Mouse (Mus musculus) stomach, embryonic 16.5 days (tissue): ENCODE measurements around the gene Ephb4. TPM values are rescaled to one million over a fixed set of nuclear protein-coding genes. Genes with fewer than 3 reads are reported as not detected.

Experiments used
- ATAC-seq: fragments of 200-750 bp; cut with Nextera tagmentation; 2 replicates; pipeline ENCODE4 v1.8.0; 2017; ENCODE audit warnings: moderate number of reproducible peaks, moderate TSS enrichment; ENCODE audit not compliant: insufficient read depth, low FRiP score
- H3K27ac ChIP-seq: fragments of 300-500 bp; sonication (generic); 2 replicates; pipeline ENCODE4 v1.5.1; 2014; ENCODE audit warnings: low read length
- H3K27me3 ChIP-seq: fragments of 300-500 bp; sonication (generic); 2 replicates; pipeline ENCODE4 v1.6.1; 2014; ENCODE audit warnings: low read length, control low read depth, mixed read lengths; ENCODE audit not compliant: control insufficient read depth, insufficient read depth
- H3K36me3 ChIP-seq: fragments of 300-500 bp; sonication (generic); 2 replicates; pipeline ENCODE4 v1.6.1; 2014; ENCODE audit warnings: low read length; ENCODE audit not compliant: control insufficient read depth, insufficient read depth
- H3K4me1 ChIP-seq: fragments of 300-500 bp; sonication (generic); 2 replicates; pipeline ENCODE4 v1.6.1; 2014; ENCODE audit warnings: low read length, control low read depth, mixed read lengths; ENCODE audit not compliant: control insufficient read depth, insufficient read depth
- H3K4me2 ChIP-seq: fragments of 300-500 bp; sonication (generic); 2 replicates; pipeline ENCODE4 v1.6.1; 2014; ENCODE audit warnings: low read depth, low read length, mixed read lengths
- H3K4me3 ChIP-seq: fragments of 300-500 bp; sonication (generic); replicated peaks from 2 replicates; pipeline ENCODE4 v1.5.1; 2014; ENCODE audit warnings: mild to moderate bottlenecking, low read length
- H3K9ac ChIP-seq: fragments of 300-500 bp; sonication (generic); 2 replicates; pipeline ENCODE4 v1.6.1; 2014; ENCODE audit warnings: low read length
- H3K9me3 ChIP-seq: fragments of 300-500 bp; sonication (generic); replicated peaks from 2 replicates; pipeline ENCODE4 v1.6.1; 2016; ENCODE audit warnings: low read length, control low read depth; ENCODE audit not compliant: control insufficient read depth
- WGBS: fragments of 180-500 bp; shearing (Covaris S2); extraction: QIAGEN DNeasy Blood & Tissue Kit; methylation state at CpG from one replicate; pipeline ENCODE4 v1.1.7; 2014; 5-methylcytosine and 5-hydroxymethylcytosine counted together
- polyA plus RNA-seq: library from polyadenylated mRNA; unstranded; fragments of >200 nt; fragmentation: Nextera tagmentation; extraction: Ambion mirVana; gene quantifications from 2 replicates; pipeline ENCODE4 v1.2.1, GENCODE M21; 2015

Ephb4 gene
- polyA plus RNA-seq, 1 experiment from 2014 or later, result 31.6 TPM

DNA sequence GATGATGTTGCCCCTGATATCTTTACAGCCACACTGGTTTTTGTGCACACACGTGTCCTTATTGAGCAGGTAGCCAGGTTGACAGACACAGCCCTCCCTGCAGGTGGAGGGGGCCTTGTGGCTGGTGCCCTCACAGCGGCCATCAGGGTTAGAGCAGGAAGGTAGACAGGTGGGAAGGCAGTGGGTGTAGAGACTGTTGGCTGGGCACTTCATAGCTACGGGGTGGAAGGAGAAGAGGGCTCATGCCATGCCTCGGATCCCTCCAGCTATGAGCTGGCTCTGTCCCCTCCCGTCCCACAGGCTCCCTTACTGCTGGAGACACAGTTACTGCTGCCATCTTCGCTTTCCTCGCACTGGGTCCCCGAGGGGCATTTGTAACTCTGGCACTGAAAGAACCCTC is 41.7 kb downstream of the Ephb4 start:
- 81% methylated on average over 8 of the region's 8 CpGs for WGBS
- H3K4me3 ChIP-seq, result no peak overlapping the region
- H3K4me1 ChIP-seq, result no peaks in the 10 kb centered on the region
- no peaks in the 10 kb centered on the region for H3K27me3 ChIP-seq
- ATAC-seq, result no peak
- H3K4me2 ChIP-seq, result no peak overlapping the region
- no peaks in the 10 kb centered on the region for H3K9me3 ChIP-seq
- H3K9ac ChIP-seq, result no peak overlapping the region
- no peak overlapping the region for H3K27ac ChIP-seq
- no peaks in the 10 kb centered on the region for H3K36me3 ChIP-seq

DNA sequence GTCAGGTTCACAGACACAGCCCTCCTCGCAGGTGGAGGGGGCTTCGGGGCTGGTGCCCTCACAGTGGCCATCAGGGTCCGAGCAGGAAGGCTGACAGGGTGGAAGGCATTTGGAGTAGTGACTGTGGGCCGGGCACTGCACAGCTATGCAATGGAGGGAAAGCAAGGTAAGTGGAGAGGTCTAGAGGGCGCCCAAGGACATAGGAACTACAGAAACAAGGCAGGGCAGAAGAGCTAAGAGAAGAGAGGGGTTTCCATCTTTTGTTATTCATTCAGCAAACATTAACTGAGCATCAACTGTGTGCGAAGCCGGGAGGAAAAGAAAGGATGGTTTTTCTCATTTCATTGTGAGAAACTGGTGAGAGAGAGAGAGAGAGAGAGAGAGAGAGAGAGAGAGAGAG is 44.5 kb downstream of the Ephb4 start:
- no peaks in the 10 kb centered on the region for H3K27me3 ChIP-seq
- H3K4me2 ChIP-seq, result no peak overlapping the region
- no peak overlapping the region for H3K4me3 ChIP-seq
- H3K9ac ChIP-seq, result no peak overlapping the region
- 45% methylated on average over 7 of the region's 7 CpGs for WGBS
- no peak for ATAC-seq
- H3K9me3 ChIP-seq, result no peaks in the 10 kb centered on the region
- H3K4me1 ChIP-seq, result no peaks in the 10 kb centered on the region
- no peaks in the 10 kb centered on the region for H3K36me3 ChIP-seq
- no peak overlapping the region for H3K27ac ChIP-seq

DNA sequence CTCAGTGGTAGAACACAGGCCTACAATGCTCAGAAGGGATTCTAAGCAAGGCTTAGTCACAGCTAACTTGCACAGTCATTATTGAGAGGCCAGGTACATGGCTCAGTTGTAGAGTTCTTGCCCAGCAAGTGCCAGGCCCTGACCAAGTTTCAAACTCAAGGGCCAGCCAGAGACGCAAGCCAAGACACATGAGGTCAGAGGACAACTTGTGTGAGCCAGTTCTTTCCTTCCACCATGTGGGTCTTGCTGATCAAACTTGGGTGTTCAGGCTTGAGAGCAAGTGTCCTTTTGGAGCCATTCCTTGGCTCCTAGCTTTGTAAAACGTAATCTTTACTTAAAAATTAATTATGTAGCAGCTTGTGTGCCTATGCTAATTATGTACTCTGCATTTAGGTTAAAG is 54.2 kb downstream of the Ephb4 start:
- peaks cover 3% of the 10 kb centered on the region; the same call in 1 of the 2 replicates for H3K4me1 ChIP-seq
- H3K9ac ChIP-seq, result no peak overlapping the region
- H3K9me3 ChIP-seq, result no peaks in the 10 kb centered on the region
- WGBS, result 74% methylated on average over 2 of the region's 2 CpGs
- H3K36me3 ChIP-seq, result no peaks in the 10 kb centered on the region
- no peak for ATAC-seq
- H3K27ac ChIP-seq, result no peak overlapping the region
- H3K4me2 ChIP-seq, result no peak overlapping the region
- H3K27me3 ChIP-seq, result no peaks in the 10 kb centered on the region
- no peak overlapping the region for H3K4me3 ChIP-seq

DNA sequence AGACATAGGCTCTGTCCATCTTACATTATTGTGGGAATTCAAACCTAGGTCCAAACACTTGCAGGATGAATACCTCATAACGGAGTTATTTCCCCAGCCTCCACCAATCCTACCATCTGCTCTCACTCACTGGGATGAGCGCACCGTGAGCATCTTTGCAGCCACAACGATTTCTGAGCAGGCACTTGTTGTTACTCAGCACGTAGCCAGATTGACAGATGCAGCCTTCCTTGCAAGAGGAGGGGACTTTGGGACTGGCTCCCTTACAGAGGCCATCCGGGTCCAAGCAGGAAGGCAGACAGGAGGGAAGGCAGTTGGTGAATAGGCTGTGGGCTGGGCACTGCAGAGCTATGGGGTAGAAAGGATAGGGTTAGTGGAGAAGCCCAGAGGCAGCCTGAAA is 59.5 kb downstream of the Ephb4 start:
- Histone ChIP-seq H3K4me2 (no peak overlapping the region), H3K9me3 (no peaks in the 10 kb centered on the region), H3K4me1 (peaks cover 3% of the 10 kb centered on the region; the same call in 1 of the 2 replicates), H3K27me3 (no peaks in the 10 kb centered on the region), H3K9ac (no peak overlapping the region), H3K36me3 (no peaks in the 10 kb centered on the region), H3K4me3 (no peak overlapping the region), H3K27ac (no peak overlapping the region)
- ATAC-seq, result no peak
- WGBS, result 68% methylated on average over 6 of the region's 6 CpGs

DNA sequence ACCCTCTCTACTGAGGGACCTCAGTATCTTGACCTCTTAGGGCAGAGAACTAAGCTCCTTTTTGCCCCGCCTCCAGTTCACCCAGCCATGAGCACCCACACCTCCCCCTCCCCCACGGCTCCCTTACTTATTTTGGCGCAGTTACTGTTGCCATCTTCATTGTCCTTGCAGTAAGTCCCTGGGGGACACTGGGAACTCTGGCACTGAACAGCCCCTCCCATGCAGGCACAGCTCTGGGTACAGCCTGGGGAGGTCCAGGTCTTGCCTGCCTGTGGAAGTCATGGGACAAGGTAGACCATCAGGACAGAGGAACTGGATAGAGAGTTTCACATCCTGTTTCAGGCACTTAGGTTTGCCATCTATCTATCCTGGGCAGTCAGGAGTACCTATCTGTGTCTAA is 60.2 kb downstream of the Ephb4 start:
- H3K4me2 ChIP-seq, result no peak overlapping the region
- no peaks in the 10 kb centered on the region for H3K9me3 ChIP-seq
- no peak overlapping the region for H3K27ac ChIP-seq
- no peak overlapping the region for H3K4me3 ChIP-seq
- H3K27me3 ChIP-seq, result no peaks in the 10 kb centered on the region
- H3K9ac ChIP-seq, result no peak overlapping the region
- 78% methylated on average over 3 of the region's 3 CpGs for WGBS
- no peak for ATAC-seq
- no peaks in the 10 kb centered on the region for H3K36me3 ChIP-seq
- H3K4me1 ChIP-seq, result peaks cover 3% of the 10 kb centered on the region; the same call in 1 of the 2 replicates

DNA sequence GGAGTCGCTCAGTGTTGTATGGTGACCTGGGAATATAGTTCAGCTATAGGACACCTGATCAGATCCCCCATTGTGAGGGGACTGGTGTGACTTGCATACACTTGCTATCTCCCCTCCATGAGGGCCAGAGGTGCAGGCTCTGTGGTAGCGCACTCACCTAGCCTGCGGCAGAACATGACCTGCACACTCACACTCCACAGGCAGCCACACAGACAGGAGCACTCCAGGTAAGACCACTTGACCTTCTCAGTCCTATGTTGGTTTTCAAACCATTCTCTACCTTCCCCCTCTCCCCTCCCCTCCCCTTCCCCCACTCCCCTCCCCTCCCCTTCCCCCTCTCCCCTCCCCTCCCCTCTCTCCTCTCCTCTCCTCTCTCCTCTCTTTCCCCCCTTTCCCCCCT is 60.6 kb downstream of the Ephb4 start:
- Histone ChIP-seq H3K9ac (no peak overlapping the region), H3K9me3 (no peaks in the 10 kb centered on the region), H3K27me3 (no peaks in the 10 kb centered on the region), H3K4me1 (peaks cover 3% of the 10 kb centered on the region; the same call in 1 of the 2 replicates), H3K4me2 (no peak overlapping the region), H3K27ac (no peak overlapping the region), H3K36me3 (no peaks in the 10 kb centered on the region), H3K4me3 (no peak overlapping the region)
- 0 out of 2 replicates have a peak, but pooled peaks have one; percentile 22 for ATAC-seq
- WGBS, result 90% methylated on average over 3 of the region's 3 CpGs

DNA sequence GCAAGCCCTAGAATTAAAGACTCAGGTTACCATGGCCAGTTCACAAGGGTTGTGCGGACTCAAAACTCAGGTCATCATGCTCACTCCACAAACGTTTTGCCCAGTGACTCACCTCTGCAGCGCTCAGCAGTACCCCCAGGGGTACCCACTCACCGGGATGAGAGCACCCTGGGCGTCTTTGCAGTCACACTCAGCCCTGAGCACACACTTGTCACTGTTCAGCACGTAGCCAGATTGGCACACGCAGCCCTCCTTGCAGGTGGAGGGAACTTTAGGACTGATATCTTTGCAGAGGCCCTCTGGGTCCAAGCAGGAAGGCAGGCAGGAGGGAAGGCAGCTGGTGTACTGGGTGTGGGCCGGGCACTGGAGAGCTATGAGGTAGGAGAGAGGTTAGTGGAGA is 61.3 kb downstream of the Ephb4 start:
- Histone ChIP-seq H3K9ac (no peak overlapping the region), H3K27ac (no peak overlapping the region), H3K4me2 (no peak overlapping the region), H3K9me3 (no peaks in the 10 kb centered on the region), H3K4me1 (peaks cover 3% of the 10 kb centered on the region; the same call in 1 of the 2 replicates), H3K27me3 (no peaks in the 10 kb centered on the region), H3K36me3 (no peaks in the 10 kb centered on the region), H3K4me3 (no peak overlapping the region)
- 60% methylated on average over 8 of the region's 8 CpGs for WGBS
- no peak for ATAC-seq

DNA sequence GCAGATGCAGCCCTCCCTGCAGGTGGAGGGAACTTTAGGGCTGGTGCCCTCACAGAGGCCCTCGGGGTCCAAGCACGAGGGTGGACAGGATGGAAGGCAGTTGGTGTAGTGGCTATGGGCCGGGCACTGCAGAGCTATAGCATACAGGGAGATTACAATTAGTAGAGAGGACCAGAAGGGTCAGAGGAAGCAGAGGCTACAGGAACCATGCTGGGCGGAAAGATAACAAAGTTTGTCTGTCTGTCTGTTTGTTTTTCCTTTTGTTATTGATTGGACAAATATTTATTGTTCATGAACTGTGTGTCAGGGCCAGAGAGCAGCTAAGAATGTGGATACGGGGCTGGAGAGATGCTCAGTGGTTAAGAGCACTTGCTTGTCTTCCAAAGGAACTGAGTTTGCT is 64.3 kb downstream of the Ephb4 start:
- H3K36me3 ChIP-seq, result no peaks in the 10 kb centered on the region
- no peak overlapping the region for H3K9ac ChIP-seq
- WGBS, result 24% methylated on average over 5 of the region's 5 CpGs
- no peak overlapping the region for H3K4me2 ChIP-seq
- no peaks in the 10 kb centered on the region for H3K9me3 ChIP-seq
- no peak for ATAC-seq
- H3K27me3 ChIP-seq, result no peaks in the 10 kb centered on the region
- H3K4me3 ChIP-seq, result no peak overlapping the region
- H3K4me1 ChIP-seq, result no peaks in the 10 kb centered on the region
- no peak overlapping the region for H3K27ac ChIP-seq

DNA sequence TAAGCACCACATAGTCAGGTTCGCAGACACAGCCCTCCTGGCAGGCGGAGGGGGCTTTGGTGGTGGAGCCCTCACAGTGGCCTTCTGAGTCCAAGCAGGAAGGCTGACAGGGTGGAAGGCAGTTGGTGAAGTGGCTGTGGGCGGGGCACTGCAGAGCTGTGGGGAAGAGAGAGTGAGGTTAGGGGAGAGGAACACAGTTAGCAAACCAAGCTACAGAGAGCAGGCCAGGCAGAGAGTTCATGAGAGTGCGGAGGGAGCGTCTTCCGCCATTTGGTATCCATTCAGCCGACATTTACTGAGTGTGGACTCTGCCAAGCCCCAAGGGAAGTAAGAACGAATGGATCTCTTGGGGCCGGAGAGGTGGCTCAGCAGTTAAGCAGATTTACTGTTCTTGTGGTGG is 69.2 kb downstream of the Ephb4 start:
- H3K4me3 ChIP-seq, result no peak overlapping the region
- H3K27me3 ChIP-seq, result no peaks in the 10 kb centered on the region
- H3K9me3 ChIP-seq, result no peaks in the 10 kb centered on the region
- peak overlapping the region; percentile 88 for H3K27ac ChIP-seq
- ATAC-seq, result no peak
- H3K4me1 ChIP-seq, result no peaks in the 10 kb centered on the region
- H3K4me2 ChIP-seq, result peak overlapping the region; percentile 3; the same call in 1 of the 2 replicates
- WGBS, result 62% methylated on average over 9 of the region's 9 CpGs
- H3K36me3 ChIP-seq, result no peaks in the 10 kb centered on the region
- H3K9ac ChIP-seq, result no peak overlapping the region; the same call in 1 of the 2 replicates

DNA sequence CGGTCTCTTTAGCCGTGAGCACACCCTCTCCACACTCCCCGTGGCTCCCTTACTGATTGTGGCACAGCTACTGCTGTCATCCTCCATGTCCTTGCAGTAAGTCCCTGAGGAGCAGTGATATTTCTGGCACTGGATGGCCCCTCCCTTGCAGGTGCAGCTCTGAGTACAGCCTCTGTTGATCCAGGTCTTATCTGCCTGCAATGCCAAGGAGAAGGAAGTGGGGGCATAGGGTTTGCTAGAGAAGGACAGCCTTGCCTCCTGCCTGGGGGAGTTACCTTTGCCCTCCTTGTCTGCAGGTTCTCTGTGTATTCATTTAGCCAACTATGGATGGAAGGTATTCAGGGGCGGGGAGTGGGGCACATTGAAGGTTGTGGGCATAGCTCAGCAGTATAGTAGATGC is 69.9 kb downstream of the Ephb4 start:
- 67% methylated on average over 4 of the region's 4 CpGs for WGBS

More for the DNA sequence above, 69.9 kb downstream of the Ephb4 start:
- peak overlapping the region; percentile 88 for H3K27ac ChIP-seq
- peak overlapping the region; percentile 3; the same call in 1 of the 2 replicates for H3K4me2 ChIP-seq
- ATAC-seq, result peak; percentile 90
- no peak overlapping the region for H3K9ac ChIP-seq
- H3K4me3 ChIP-seq, result no peak overlapping the region
- H3K27me3 ChIP-seq, result no peaks in the 10 kb centered on the region
- H3K9me3 ChIP-seq, result no peaks in the 10 kb centered on the region
- no peaks in the 10 kb centered on the region for H3K36me3 ChIP-seq
- no peaks in the 10 kb centered on the region for H3K4me1 ChIP-seq
